Mouse (Mus musculus) stomach, postnatal 0 days (tissue): ENCODE results near the gene Zfp423.

Experiments
- CTCF ChIP-seq: IDR thresholded peaks from 2 replicates; pipeline ENCODE4 v1.5.1; 2016; ENCODE audit warnings: antibody characterized with exemption, low read depth, mild to moderate bottlenecking, moderate library complexity
- EP300 ChIP-seq: optimal IDR thresholded peaks from 2 replicates; pipeline ENCODE3; 2016; ENCODE audit warnings: antibody characterized with exemption

DNA sequence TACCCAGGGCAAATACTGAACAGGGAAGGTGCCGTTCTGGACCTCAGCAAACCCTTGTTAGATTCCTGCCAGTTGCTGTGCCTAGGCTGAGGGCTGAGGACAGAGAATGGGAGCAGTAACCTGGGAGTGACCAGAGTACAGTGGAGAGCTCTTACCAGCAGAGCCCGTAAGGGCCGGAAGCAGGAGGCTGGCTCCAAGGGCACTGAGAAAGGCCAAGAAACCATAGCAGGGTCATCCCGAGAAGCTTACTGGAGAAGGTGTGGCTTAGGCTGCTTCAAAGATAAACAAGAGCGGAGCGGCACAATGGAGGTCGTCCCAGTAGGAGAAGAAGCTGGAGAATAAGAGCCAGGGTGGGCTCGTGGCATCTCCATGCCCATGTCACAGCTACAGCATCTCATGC, 65.1 kb downstream of the Zfp423 start:
- TF ChIP-seq CTCF = no peak
- TF ChIP-seq EP300 = no peak
